Mouse (Mus musculus) MEL (cell line): ENCODE results near the gene Fgfr2. TPM values are rescaled to one million over a fixed set of nuclear protein-coding genes. Genes with fewer than 3 reads are reported as not detected.

Experiments used
- DNase-seq: peaks from one replicate; pipeline ENCODE4 v3.0.0; 2011; ENCODE audit warnings: low read depth, low spot score
- H3K27ac ChIP-seq: 2 replicates; pipeline ENCODE4 v1.5.1; 2012; ENCODE audit warnings: low read depth, mild to moderate bottlenecking, control low read depth, low read length, moderate library complexity; ENCODE audit not compliant: control insufficient read depth
- H3K27me3 ChIP-seq, 2 experiments: fragments of 150-350 bp in 1 of 2; sonication (generic) in 1 of 2; 2 replicates each; pipeline ENCODE4 v1.6.1; 2012; ENCODE audit warnings: low read length in 2 of 2, mild to moderate bottlenecking in 2 of 2, improper control_type of control experiment in 1 of 2, moderate library complexity in 1 of 2; ENCODE audit not compliant: insufficient read depth in 2 of 2, control insufficient read depth in 1 of 2
- H3K36me3 ChIP-seq, 2 experiments: 2 replicates each; pipeline ENCODE4 v1.6.1; 2012 to 2014; ENCODE audit warnings: low read length in 2 of 2, improper control_type of control experiment in 1 of 2, inconsistent platforms in 1 of 2, mild to moderate bottlenecking in 1 of 2; ENCODE audit not compliant: insufficient read depth in 2 of 2, control insufficient read depth in 1 of 2
- H3K4me1 ChIP-seq, 2 experiments: fragments of 150-350 bp in 1 of 2; sonication (generic) in 1 of 2; 2 replicates each; pipeline ENCODE4 v1.6.1; 2012; ENCODE audit warnings: low read length in 2 of 2, improper control_type of control experiment in 1 of 2, mild to moderate bottlenecking in 1 of 2; ENCODE audit not compliant: insufficient read depth in 2 of 2, control insufficient read depth in 1 of 2
- H3K4me3 ChIP-seq, 2 experiments: fragments of 150-350 bp in 1 of 2; sonication (generic) in 1 of 2; 2 replicates each; pipeline ENCODE4 v1.5.1; 2012; ENCODE audit warnings: low read depth in 2 of 2, low read length in 2 of 2, mild to moderate bottlenecking in 2 of 2, moderate library complexity in 2 of 2, control low read depth in 1 of 2, improper control_type of control experiment in 1 of 2; ENCODE audit not compliant: control insufficient read depth in 1 of 2, insufficient read depth in 1 of 2
- H3K79me2 ChIP-seq: 2 replicates; pipeline ENCODE4 v1.6.1; 2012; ENCODE audit warnings: mild to moderate bottlenecking, low read length, moderate library complexity; ENCODE audit not compliant: control insufficient read depth, poor library complexity, insufficient read depth
- H3K9ac ChIP-seq: 2 replicates; pipeline ENCODE4 v1.6.1; 2012; ENCODE audit warnings: low read depth, mild to moderate bottlenecking, control low read depth, low read length, moderate library complexity; ENCODE audit not compliant: control insufficient read depth, poor library complexity, severe bottlenecking
- H3K9me3 ChIP-seq: fragments of 150-350 bp; sonication (generic); replicated peaks from 2 replicates; pipeline ENCODE4 v1.6.1; 2012; ENCODE audit warnings: mild to moderate bottlenecking, low read length, improper control_type of control experiment, moderate library complexity; ENCODE audit not compliant: insufficient read depth
- BHLHE40 ChIP-seq: IDR thresholded peaks from 2 replicates; pipeline ENCODE4 v1.6.1; 2012; ENCODE audit warnings: low read depth, mild to moderate bottlenecking, inconsistent platforms, low read length, improper control_type of control experiment, borderline replicate concordance
- CHD1 ChIP-seq: IDR thresholded peaks from 2 replicates; pipeline ENCODE4 v1.6.1; 2012; ENCODE audit warnings: low read depth, mild to moderate bottlenecking, inconsistent platforms, low read length, improper control_type of control experiment
- CTCF ChIP-seq, 3 experiments: IDR thresholded peaks in 2 of 3; conservative IDR thresholded peaks in 1 of 3; 2 replicates each; pipeline ENCODE4 v1.5.1; 2011 to 2012; ENCODE audit warnings: low read length in 3 of 3, low read depth in 2 of 3, mild to moderate bottlenecking in 2 of 3, improper control_type of control experiment in 1 of 3, inconsistent platforms in 1 of 3, mixed read lengths in 1 of 3, moderate library complexity in 1 of 3; ENCODE audit not compliant: control insufficient read depth in 1 of 3, insufficient read depth in 1 of 3, poor library complexity in 1 of 3, severe bottlenecking in 1 of 3
- E2F4 ChIP-seq: IDR thresholded peaks from 2 replicates; pipeline ENCODE4 v1.6.1; 2011; ENCODE audit warnings: low read depth, low read length, improper control_type of control experiment, borderline replicate concordance
- GATA1 ChIP-seq: IDR thresholded peaks from 2 replicates; pipeline ENCODE4 v1.6.1; 2011; ENCODE audit warnings: low read depth, low read length, improper control_type of control experiment
- JUND ChIP-seq: IDR thresholded peaks from 2 replicates; pipeline ENCODE4 v1.6.1; 2011; ENCODE audit warnings: low read depth, mild to moderate bottlenecking, improper control_type of control experiment, low read length
- KAT2A ChIP-seq: conservative IDR thresholded peaks from 2 replicates; pipeline ENCODE4 v1.6.1; 2012; ENCODE audit warnings: low read depth, low read length, improper control_type of control experiment, inconsistent platforms
- MAFK ChIP-seq: IDR thresholded peaks from 2 replicates; pipeline ENCODE4 v1.6.1; 2011; ENCODE audit warnings: low read depth, mild to moderate bottlenecking, low read length, improper control_type of control experiment, borderline replicate concordance
- MAZ ChIP-seq: IDR thresholded peaks from 2 replicates; pipeline ENCODE4 v1.6.1; 2012; ENCODE audit warnings: low read depth, mild to moderate bottlenecking, inconsistent platforms, low read length, improper control_type of control experiment
- MEF2A ChIP-seq: IDR thresholded peaks from 2 replicates; pipeline ENCODE4 v1.6.1; 2014; ENCODE audit warnings: low read depth, mild to moderate bottlenecking, inconsistent platforms, low read length, improper control_type of control experiment; ENCODE audit not compliant: poor library complexity, insufficient replicate concordance, severe bottlenecking; ENCODE audit errors: extremely low read depth
- MYB ChIP-seq: IDR thresholded peaks from 2 replicates; pipeline ENCODE4 v1.6.1; 2011; ENCODE audit warnings: mild to moderate bottlenecking, low read depth, low read length, improper control_type of control experiment
- NELFE ChIP-seq: IDR thresholded peaks from 2 replicates; pipeline ENCODE4 v1.6.1; 2011; ENCODE audit warnings: low read depth, low read length, improper control_type of control experiment
- POLR2A ChIP-seq, 2 experiments: IDR thresholded peaks; 2 replicates each; pipeline ENCODE4 v1.6.1; 2011 to 2012; ENCODE audit warnings: low read length in 2 of 2, mild to moderate bottlenecking in 2 of 2, control low read depth in 1 of 2, improper control_type of control experiment in 1 of 2, low read depth in 1 of 2, moderate library complexity in 1 of 2; ENCODE audit not compliant: control insufficient read depth in 1 of 2, insufficient read depth in 1 of 2, poor library complexity in 1 of 2
- POLR2AphosphoS5 ChIP-seq: IDR thresholded peaks from 2 replicates; pipeline ENCODE4 v1.6.1; 2012; ENCODE audit warnings: low read depth, borderline replicate concordance, mild to moderate bottlenecking, inconsistent platforms, low read length, moderate library complexity, mixed read lengths
- RAD21 ChIP-seq: IDR thresholded peaks from 2 replicates; pipeline ENCODE4 v1.6.1; 2011; ENCODE audit warnings: mild to moderate bottlenecking, low read depth, low read length, improper control_type of control experiment
- RCOR1 ChIP-seq: IDR thresholded peaks from 2 replicates; pipeline ENCODE4 v1.6.1; 2012; ENCODE audit warnings: low read depth, mild to moderate bottlenecking, inconsistent platforms, low read length, improper control_type of control experiment
- TBP ChIP-seq: IDR thresholded peaks from 2 replicates; pipeline ENCODE4 v1.8.0; 2011; ENCODE audit warnings: low read depth, low read length, improper control_type of control experiment
- USF1 ChIP-seq: IDR thresholded peaks from 2 replicates; pipeline ENCODE4 v1.6.1; 2014; ENCODE audit warnings: low read depth, mild to moderate bottlenecking, inconsistent platforms, low read length, improper control_type of control experiment, moderate library complexity
- ZKSCAN1 ChIP-seq: IDR thresholded peaks from 2 replicates; pipeline ENCODE4 v1.6.1; 2012; ENCODE audit warnings: low read depth, mild to moderate bottlenecking, inconsistent platforms, low read length, improper control_type of control experiment, moderate library complexity
- polyA plus RNA-seq, 2 experiments: library from polyadenylated mRNA; stranded (reverse) in 1 of 2; unstranded in 1 of 2; fragments of >175 nt in 1 of 2; fragments of >200 nt in 1 of 2; gene quantifications; 2 replicates each; pipeline versions ENCODE4 v1.2.1 to v1.2.4; 2012; ENCODE audit warnings: low replicate concordance in 2 of 2, low read depth in 1 of 2; ENCODE audit not compliant: insufficient read length in 2 of 2, insufficient read depth in 1 of 2, missing spikeins in 1 of 2
- total RNA-seq: library from RNA; depleted of rRNA; stranded (reverse); fragments of 300-350 nt; gene quantifications from 2 replicates; pipeline ENCODE4 v1.2.3, GENCODE M21; 2012

Gene Fgfr2
- total and polyA plus RNA-seq, 3 experiments = not detected

DNA sequence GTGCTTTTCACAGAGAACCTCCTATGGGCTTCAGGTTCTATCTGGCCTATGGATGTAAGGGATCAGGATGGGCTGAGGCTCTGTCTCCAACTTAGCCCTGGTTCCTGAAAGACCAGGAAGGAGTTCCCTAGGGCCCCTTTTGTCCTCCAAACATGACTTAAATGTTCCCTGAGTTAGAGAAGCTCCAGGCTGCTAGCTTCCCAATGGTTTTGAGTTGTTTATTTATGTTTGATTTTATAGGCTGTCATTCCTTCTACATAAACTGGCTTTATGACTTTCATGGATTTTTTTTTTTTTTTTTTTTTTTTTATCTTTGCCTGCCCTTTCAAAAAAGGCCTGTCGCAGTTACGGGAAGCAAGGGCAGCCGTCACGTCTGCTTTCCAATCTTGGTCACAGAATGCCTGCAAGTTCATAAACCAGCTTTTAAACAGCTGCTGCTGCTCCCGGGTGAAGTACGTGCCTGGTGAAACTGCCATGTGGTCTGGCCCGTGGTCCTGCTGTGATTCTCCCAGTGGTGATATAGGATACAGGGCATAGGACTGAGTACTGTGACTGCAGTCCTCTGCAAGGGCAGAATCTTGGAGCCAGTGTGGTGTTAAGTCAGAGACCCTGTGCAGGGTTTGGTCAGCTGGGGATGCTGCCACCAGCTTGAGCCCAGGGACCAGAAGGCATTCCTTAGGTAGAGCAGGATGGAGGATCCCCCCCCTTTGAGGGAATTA, 38.4 kb upstream of the Fgfr2 start:
- Histone ChIP-seq H3K27ac (no peak overlapping the region), H3K79me2 (no peaks in the 10 kb centered on the region), H3K4me1 (no peaks in the 10 kb centered on the region), H3K9me3 (no peaks in the 10 kb centered on the region), H3K4me3 (no peak overlapping the region), H3K36me3 (no peaks in the 10 kb centered on the region), H3K9ac (no peak overlapping the region), H3K27me3 (peaks cover 0 to 1% of the 10 kb centered on the region in 2 experiments; a peak in 3 of 4 replicates)
- DNase-seq = no peak
- TF ChIP-seq USF1 (no peak), MAZ (no peak), KAT2A (no peak), NELFE (no peak), BHLHE40 (no peak), TBP (no peak), MEF2A (no peak), MAFK (no peak), ZKSCAN1 (no peak), CHD1 (no peak), MYB (no peak), JUND (no peak), POLR2A (IDR thresholded peaks at IDR 0.05; ENCODE audit: control insufficient read depth in 1 of 2, insufficient read depth in 1 of 2, low read depth in 1 of 2, low read length in 2 of 2, poor library complexity in 1 of 2) (no peak), RAD21 (no peak), E2F4 (no peak), CTCF (IDR thresholded peaks at IDR 0.05 in 2 of 3, conservative IDR thresholded peaks at IDR 0.05 in 1 of 3; ENCODE audit: control insufficient read depth in 1 of 3, insufficient read depth in 1 of 3, low read depth in 2 of 3, low read length in 3 of 3, poor library complexity in 1 of 3, severe bottlenecking in 1 of 3) (no peak)

DNA sequence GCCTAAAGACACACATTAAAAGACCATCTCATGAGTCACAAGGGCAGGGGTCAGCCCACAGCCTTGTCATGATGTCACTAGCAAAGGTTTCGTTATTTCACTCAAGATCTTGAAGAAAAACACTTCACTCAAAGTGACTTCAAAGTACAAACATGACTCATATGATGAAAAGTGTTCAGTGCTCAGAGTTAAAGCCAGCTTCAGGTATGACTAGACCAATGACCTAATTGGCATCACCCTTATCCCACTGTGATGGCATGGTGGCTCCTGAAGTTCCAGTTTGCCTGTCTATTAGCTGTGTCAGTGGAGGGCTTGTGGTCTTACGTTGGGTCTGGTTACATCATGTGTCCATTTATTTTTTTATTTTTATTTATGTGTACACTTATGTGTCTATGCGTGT, 36.4 kb upstream of the Fgfr2 start:
- H3K4me1 ChIP-seq = no peaks in the 10 kb centered on the region
- no peak for TF ChIP-seq CTCF (IDR thresholded peaks at IDR 0.05 in 2 of 3, conservative IDR thresholded peaks at IDR 0.05 in 1 of 3; ENCODE audit: control insufficient read depth in 1 of 3, insufficient read depth in 1 of 3, low read depth in 2 of 3, low read length in 3 of 3, poor library complexity in 1 of 3, severe bottlenecking in 1 of 3)
- TF ChIP-seq GATA1 = no peak
- TF ChIP-seq MAZ = no peak
- no peak for TF ChIP-seq POLR2AphosphoS5
- TF ChIP-seq RCOR1 = no peak
- no peaks in the 10 kb centered on the region for H3K79me2 ChIP-seq
- no peak for DNase-seq
- no peak overlapping the region for H3K9ac ChIP-seq
- no peak overlapping the region for H3K4me3 ChIP-seq
- H3K27ac ChIP-seq = no peak overlapping the region
- peaks cover 0 to 1% of the 10 kb centered on the region in 2 experiments; a peak in 3 of 4 replicates for H3K27me3 ChIP-seq
- H3K36me3 ChIP-seq = no peaks in the 10 kb centered on the region
- no peaks in the 10 kb centered on the region for H3K9me3 ChIP-seq
